Mouse (Mus musculus) embryonic facial prominence, embryonic 14.5 days (tissue): ENCODE measurements around the gene Cbx7. TPM values are rescaled to one million over a fixed set of nuclear protein-coding genes. Genes with fewer than 3 reads are reported as not detected.

Experiments
- ATAC-seq: fragments of 200-750 bp; cut with Nextera tagmentation; 2 replicates; pipeline ENCODE4 v1.8.0; 2017; ENCODE audit warnings: low read depth, moderate number of reproducible peaks, moderate TSS enrichment
- DNase-seq: peaks from one replicate; pipeline ENCODE4 v3.0.0-alpha.2; 2015; ENCODE audit warnings: low spot score
- H3K27ac ChIP-seq: fragments of 300-500 bp; sonication (generic); replicated peaks from 2 replicates; pipeline ENCODE4 v1.5.1; 2014; ENCODE audit warnings: low read depth, mild to moderate bottlenecking, low read length, moderate library complexity
- H3K27me3 ChIP-seq: fragments of 300-500 bp; sonication (generic); replicated peaks from 2 replicates; pipeline ENCODE4 v1.6.1; 2014; ENCODE audit warnings: low read length; ENCODE audit not compliant: control insufficient read depth, insufficient read depth
- H3K36me3 ChIP-seq: fragments of 300-500 bp; sonication (generic); 2 replicates; pipeline ENCODE4 v1.6.1; 2014; ENCODE audit warnings: low read length, mixed read lengths; ENCODE audit not compliant: control insufficient read depth, insufficient read depth
- H3K4me1 ChIP-seq: fragments of 300-500 bp; sonication (generic); 2 replicates; pipeline ENCODE4 v1.6.1; 2014; ENCODE audit warnings: antibody characterized with exemption, low read length; ENCODE audit not compliant: control insufficient read depth, insufficient read depth
- H3K4me2 ChIP-seq: fragments of 300-500 bp; sonication (generic); 2 replicates; pipeline ENCODE4 v1.6.1; 2014; ENCODE audit warnings: low read depth, mild to moderate bottlenecking, low read length, moderate library complexity, mixed read lengths
- H3K4me3 ChIP-seq: fragments of 300-500 bp; sonication (generic); 2 replicates; pipeline ENCODE4 v1.5.1; 2014; ENCODE audit warnings: low read depth, mild to moderate bottlenecking, low read length
- H3K9ac ChIP-seq: fragments of 300-500 bp; sonication (generic); 2 replicates; pipeline ENCODE4 v1.6.1; 2014; ENCODE audit warnings: low read depth, mild to moderate bottlenecking, low read length, moderate library complexity, mixed read lengths
- H3K9me3 ChIP-seq: fragments of 300-500 bp; sonication (generic); 2 replicates; pipeline ENCODE4 v1.6.1; 2016; ENCODE audit warnings: low read length; ENCODE audit not compliant: control insufficient read depth
- WGBS: fragments of 180-500 bp; shearing (Covaris S2); extraction: QIAGEN DNeasy Blood & Tissue Kit; methylation state at CpG from one replicate; pipeline ENCODE4 v1.1.7; 2014; 5-methylcytosine and 5-hydroxymethylcytosine counted together
- polyA plus RNA-seq: library from polyadenylated mRNA; unstranded; fragments of >200 nt; fragmentation: Nextera tagmentation; extraction: Ambion mirVana; gene quantifications from 2 replicates; pipeline ENCODE4 v1.2.1, GENCODE M21; 2014

Gene Cbx7
- polyA plus RNA-seq, result 1.5 and 1.8 TPM in 2 replicates

DNA sequence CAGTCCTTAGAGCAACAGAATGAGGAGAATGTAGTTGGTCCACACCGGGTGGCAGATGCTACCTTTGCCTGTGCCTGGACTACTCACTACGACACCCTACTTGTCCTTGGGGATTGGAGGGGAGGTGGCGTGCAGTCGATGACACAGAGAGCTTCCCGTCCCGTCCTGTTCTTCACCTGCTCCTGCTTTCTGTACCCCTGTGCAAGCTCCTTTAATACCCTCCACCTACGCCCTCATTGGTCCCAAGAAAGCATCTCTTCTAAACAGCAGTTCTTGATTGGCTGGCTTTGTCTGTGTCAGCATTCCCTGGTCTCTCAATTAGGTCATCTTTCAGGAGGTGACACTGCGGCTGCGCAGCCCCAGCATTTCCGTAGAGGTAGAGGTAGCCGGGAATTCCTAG is at the start of gene Cbx7:
Cbx7 (minus strand) TSS at position 180 of the 400 bp plus-strand sequence.
- no peaks in the 10 kb centered on the region for H3K4me1 ChIP-seq
- H3K9ac ChIP-seq, result no peak within 1 kb of the TSS
- no peak for DNase-seq
- ATAC-seq, result no peak
- WGBS, result 93% methylated on average over 9 of the region's 11 CpGs
- H3K27ac ChIP-seq, result no peak within 1 kb of the TSS
- H3K9me3 ChIP-seq, result no peaks in the 10 kb centered on the region
- no peaks in the 10 kb centered on the region for H3K36me3 ChIP-seq
- H3K4me3 ChIP-seq, result no peak within 1 kb of the TSS
- H3K4me2 ChIP-seq, result no peak within 1 kb of the TSS
- H3K27me3 ChIP-seq, result no peaks in the 10 kb centered on the region

DNA sequence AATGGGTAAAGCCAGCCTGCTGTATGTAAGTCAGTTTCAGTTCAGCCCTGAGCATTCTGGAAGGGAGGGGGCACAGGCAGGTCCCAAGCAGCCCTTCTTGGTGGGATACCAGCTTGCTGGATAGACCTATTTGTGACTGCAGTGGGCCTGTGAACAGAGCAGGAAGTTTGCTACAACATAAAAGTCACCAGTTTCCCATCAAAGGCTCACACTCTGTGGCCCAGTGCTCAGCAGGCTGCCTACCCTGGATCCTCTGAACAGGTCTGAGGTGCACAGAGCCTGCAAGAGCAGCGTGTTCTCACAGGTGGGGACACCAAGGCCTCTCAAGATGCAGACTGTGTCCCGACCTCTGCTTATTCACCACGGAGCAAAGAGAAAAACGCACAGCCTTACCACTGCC is 49.6 kb upstream of the Cbx7 start:
- ATAC-seq, result no peak
- no peak overlapping the region for H3K9ac ChIP-seq
- H3K4me1 ChIP-seq, result no peaks in the 10 kb centered on the region
- 72% methylated on average over 4 of the region's 4 CpGs for WGBS
- no peak overlapping the region for H3K4me3 ChIP-seq
- no peak overlapping the region for H3K4me2 ChIP-seq
- no peaks in the 10 kb centered on the region for H3K36me3 ChIP-seq
- no peak overlapping the region for H3K27ac ChIP-seq
- no peak for DNase-seq
- no peaks in the 10 kb centered on the region for H3K9me3 ChIP-seq
- peaks cover 15% of the 10 kb centered on the region for H3K27me3 ChIP-seq

DNA sequence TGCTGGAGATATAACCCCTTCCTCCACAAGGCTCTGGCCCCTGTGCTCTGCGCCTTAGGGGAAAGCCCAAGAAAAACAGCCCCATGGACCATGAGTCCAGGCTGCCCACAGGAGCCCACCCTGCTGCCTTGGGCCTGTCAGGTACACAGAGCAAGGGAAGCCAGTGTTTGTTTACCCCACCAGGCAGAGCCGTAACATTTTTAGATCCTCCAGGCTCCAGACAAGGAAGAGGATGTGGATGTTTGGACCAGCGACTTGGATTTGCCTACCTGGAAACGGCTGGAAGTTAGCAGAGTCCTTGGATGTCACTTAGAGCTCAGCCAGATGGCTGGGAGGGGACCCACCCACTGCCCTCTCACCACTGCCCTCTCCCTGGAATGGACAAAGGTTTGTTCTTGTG is 48.7 kb upstream of the Cbx7 start:
- H3K27ac ChIP-seq, result no peak overlapping the region
- no peak for DNase-seq
- H3K4me3 ChIP-seq, result no peak overlapping the region
- H3K27me3 ChIP-seq, result peaks cover 24% of the 10 kb centered on the region
- no peaks in the 10 kb centered on the region for H3K9me3 ChIP-seq
- no peak overlapping the region for H3K4me2 ChIP-seq
- H3K36me3 ChIP-seq, result no peaks in the 10 kb centered on the region
- 52% methylated on average over 4 of the region's 4 CpGs for WGBS
- no peaks in the 10 kb centered on the region for H3K4me1 ChIP-seq
- no peak overlapping the region for H3K9ac ChIP-seq
- no peak for ATAC-seq

DNA sequence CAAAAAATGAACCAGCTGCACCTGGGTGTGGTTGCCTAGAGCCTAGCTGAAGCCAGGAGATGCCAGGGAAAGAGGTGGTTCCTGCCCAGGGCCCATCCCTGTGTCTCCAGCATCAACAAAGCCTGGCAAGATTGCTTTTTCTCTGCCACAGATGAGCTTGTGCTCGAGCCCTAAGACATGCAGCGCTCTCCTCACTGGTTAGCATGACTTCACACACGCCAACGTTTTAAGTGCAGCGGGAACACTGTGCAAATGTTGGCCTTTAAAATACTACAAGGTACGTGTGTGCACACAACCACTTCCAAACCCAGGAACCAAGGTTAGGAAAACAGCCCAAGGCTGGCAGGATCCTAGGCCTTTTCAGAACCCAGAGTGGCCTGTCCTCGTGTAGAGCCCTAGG is 48.3 kb upstream of the Cbx7 start:
- Histone ChIP-seq H3K36me3 (no peaks in the 10 kb centered on the region), H3K9ac (no peak overlapping the region), H3K4me3 (no peak overlapping the region), H3K27ac (no peak overlapping the region), H3K4me1 (no peaks in the 10 kb centered on the region), H3K4me2 (no peak overlapping the region), H3K9me3 (no peaks in the 10 kb centered on the region), H3K27me3 (peaks cover 28% of the 10 kb centered on the region)
- 73% methylated on average over 7 of the region's 7 CpGs for WGBS
- DNase-seq (no peak), ATAC-seq (no peak)

DNA sequence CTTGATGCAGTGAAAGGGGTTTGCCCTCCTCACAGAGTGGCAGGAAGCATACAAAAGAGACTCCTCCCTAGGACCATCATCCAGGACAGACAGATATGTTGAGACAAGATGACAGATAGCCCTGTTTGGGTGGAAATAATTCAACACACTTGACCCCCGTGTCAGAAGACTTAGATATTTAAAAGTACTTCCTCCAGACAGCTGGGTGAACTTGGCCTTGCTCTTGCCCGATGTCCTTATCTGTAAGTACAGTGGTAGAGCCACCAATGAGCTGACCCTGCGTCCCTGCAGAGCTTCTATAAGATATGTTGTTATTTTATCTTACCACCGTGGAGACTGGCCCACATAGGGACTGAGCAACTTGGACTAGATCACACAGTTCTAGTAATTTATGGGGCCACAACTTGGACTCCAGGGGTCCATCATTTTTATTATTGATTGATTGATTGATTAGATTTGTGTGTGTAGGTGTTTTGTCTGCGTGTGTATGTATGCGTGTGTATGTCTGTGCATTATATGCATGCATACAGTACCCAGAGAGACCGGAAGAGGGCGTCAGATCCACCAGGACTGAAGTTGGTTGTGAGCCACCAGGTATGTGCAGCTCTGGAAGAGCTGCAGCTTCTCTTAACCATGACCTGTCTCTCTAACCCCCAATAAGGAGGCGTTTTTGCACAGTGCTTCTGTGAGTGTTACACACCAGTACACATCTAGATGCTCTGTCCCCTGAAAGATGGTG is 45.8 kb upstream of the Cbx7 start:
- H3K27me3 ChIP-seq, result peaks cover 53% of the 10 kb centered on the region
- no peaks in the 10 kb centered on the region for H3K9me3 ChIP-seq
- H3K27ac ChIP-seq, result no peak overlapping the region
- ATAC-seq (no peak), DNase-seq (no peak)
- 85% methylated on average over 9 of the region's 9 CpGs for WGBS
- no peaks in the 10 kb centered on the region for H3K36me3 ChIP-seq
- no peaks in the 10 kb centered on the region; the same call in 1 of the 2 replicates for H3K4me1 ChIP-seq
- no peak overlapping the region for H3K4me2 ChIP-seq
- H3K9ac ChIP-seq, result no peak overlapping the region
- no peak overlapping the region for H3K4me3 ChIP-seq

DNA sequence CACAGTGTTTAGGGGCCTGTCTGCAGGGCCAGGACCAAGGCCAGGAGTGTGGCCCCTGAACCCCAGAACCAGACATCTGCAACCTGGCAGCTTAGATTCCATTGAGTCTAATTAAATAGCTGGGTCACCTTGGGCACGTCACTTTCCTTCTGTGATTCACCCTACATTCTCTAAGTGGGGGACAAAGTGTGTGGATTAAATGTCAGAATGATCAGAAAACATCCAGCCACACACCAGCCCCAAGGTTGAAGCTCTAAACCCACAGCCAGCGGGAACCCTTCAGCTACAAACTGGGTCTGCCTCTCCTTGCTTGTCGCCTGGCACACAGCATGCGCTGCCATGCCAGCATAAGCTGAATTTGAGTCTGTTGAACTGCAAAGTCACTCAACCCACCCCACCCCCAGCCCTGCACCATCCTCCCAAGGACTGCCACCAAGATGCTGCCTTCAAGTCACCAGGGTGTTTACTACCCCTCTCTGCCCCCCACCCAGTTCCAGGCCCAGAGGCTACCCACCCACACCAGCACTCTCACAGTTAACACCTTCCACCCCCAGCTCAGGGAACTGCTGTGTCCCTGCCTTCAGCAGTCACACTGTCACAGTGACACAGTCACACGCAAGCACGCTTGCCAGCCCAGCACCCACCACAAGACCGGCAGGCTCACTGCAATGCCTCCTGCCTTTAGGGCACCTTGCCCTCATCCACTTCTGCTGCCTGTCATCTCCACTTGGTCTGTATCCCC is 44.5 kb upstream of the Cbx7 start:
- peak overlapping the region; percentile 99 for H3K4me2 ChIP-seq
- H3K4me1 ChIP-seq, result no peaks in the 10 kb centered on the region; the same call in 1 of the 2 replicates
- ATAC-seq, result no peak
- peak overlapping the region; percentile 59; the same call in 1 of the 2 replicates for H3K4me3 ChIP-seq
- peaks cover 61% of the 10 kb centered on the region for H3K27me3 ChIP-seq
- no peaks in the 10 kb centered on the region for H3K9me3 ChIP-seq
- H3K9ac ChIP-seq, result no peak overlapping the region
- DNase-seq, result no peak
- no peaks in the 10 kb centered on the region for H3K36me3 ChIP-seq
- WGBS, result 63% methylated on average over 7 of the region's 7 CpGs
- no peak overlapping the region for H3K27ac ChIP-seq

DNA sequence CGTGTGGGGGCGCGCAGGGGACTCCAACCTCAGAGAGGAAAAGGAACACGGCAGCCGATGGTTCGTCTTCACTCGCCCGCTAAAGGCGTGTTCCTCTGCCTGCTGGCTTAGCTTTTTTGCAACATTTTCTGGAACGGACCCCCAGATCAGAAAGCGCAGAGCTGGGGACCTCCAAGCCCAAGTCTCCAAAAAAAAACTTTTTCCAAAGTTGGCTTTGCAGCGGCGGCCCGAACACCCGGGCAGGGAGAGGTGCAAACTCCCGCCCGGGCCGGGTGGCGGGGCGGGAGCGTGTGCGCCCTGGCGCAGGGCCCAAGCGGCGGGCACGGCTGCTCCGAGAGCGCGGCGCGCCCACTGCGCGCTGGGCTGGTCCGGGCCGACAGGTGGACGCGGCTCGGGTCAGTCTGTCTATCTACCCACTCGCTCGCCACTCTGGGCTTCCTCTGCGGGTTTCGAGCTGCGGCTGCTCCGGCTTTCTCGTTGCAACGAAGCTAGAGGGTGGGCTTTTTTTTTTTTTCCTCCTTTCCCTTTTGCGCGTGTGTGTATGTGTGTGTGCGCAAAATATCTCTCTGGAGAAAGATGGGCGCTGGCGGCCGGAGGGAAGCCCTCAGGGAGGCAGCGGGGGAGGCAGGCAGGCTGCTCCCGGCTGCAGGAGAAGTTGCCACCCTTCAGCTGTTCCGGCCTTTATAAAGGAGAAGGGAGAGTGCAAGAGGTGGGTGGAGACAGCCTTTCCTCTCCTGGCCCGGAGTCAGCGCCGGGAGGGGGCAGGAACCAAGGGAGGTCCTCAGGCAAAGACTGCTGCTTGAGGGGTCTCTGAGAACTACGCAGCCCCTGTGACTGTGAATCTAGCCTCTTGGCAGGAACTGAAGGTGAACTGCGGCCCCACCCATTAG is 43.6 kb upstream of the Cbx7 start, which contains the start of gene Pdgfb:
Pdgfb (minus strand) TSS at position 657 of the 890 bp plus-strand sequence.
- peak within 1 kb of the TSS; percentile 5; the same call in 1 of the 2 replicates for H3K27ac ChIP-seq
- peaks cover 61% of the 10 kb centered on the region for H3K27me3 ChIP-seq
- ATAC-seq, result no peak
- under 1% methylated on average over 47 of the region's 60 CpGs for WGBS
- no peaks in the 10 kb centered on the region for H3K9me3 ChIP-seq
- H3K36me3 ChIP-seq, result no peaks in the 10 kb centered on the region
- no peaks in the 10 kb centered on the region; the same call in 1 of the 2 replicates for H3K4me1 ChIP-seq
- H3K9ac ChIP-seq, result peak within 1 kb of the TSS; percentile 68
- H3K4me2 ChIP-seq, result peak within 1 kb of the TSS; percentile 99
- peak; percentile 66 for DNase-seq
- peak within 1 kb of the TSS; percentile 59 for H3K4me3 ChIP-seq

DNA sequence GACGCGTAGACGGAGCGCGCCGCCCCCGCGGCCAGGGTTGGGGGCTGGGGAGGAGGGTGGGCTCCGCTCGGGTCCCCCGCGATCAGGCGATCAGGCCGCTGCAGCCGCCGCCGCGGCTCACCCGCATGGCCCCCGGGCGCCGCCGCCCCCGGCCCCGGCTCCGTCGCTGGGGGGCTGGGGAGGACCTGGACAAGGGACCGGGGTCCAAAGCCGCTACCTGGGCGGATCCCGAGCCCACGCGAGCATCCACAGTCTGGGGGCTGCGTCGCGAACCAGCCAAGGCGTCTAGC is 43.1 kb upstream of the Cbx7 start:
- Histone ChIP-seq H3K4me1 (no peaks in the 10 kb centered on the region; the same call in 1 of the 2 replicates), H3K27ac (peak overlapping the region; percentile 5; the same call in 1 of the 2 replicates), H3K27me3 (peaks cover 61% of the 10 kb centered on the region)

More for the DNA sequence above, 43.1 kb upstream of the Cbx7 start:
- Histone ChIP-seq H3K9me3 (no peaks in the 10 kb centered on the region), H3K36me3 (no peaks in the 10 kb centered on the region), H3K9ac (peak overlapping the region; percentile 68), H3K4me3 (peak overlapping the region; percentile 59), H3K4me2 (peak overlapping the region; percentile 99)
- 0% methylated on average over 15 of the region's 37 CpGs for WGBS
- DNase-seq (no peak), ATAC-seq (no peak)
